Mouse (Mus musculus) central nervous system, embryonic 11.5 days (tissue): Measurements from ENCODE around the gene Ly6g6c. TPM values are rescaled to one million over a fixed set of nuclear protein-coding genes. Genes with fewer than 3 reads are reported as not detected.

Experiments used
- polyA plus RNA-seq: library from polyadenylated mRNA; depleted of rRNA; stranded (reverse); fragments of >200 nt; gene quantifications from 2 replicates; pipeline ENCODE4 v1.2.3, GENCODE M21; 2012; rRNA removed

Gene Ly6g6c
- polyA plus RNA-seq, result 0.19 and 0.28 TPM in 2 replicates

DNA sequence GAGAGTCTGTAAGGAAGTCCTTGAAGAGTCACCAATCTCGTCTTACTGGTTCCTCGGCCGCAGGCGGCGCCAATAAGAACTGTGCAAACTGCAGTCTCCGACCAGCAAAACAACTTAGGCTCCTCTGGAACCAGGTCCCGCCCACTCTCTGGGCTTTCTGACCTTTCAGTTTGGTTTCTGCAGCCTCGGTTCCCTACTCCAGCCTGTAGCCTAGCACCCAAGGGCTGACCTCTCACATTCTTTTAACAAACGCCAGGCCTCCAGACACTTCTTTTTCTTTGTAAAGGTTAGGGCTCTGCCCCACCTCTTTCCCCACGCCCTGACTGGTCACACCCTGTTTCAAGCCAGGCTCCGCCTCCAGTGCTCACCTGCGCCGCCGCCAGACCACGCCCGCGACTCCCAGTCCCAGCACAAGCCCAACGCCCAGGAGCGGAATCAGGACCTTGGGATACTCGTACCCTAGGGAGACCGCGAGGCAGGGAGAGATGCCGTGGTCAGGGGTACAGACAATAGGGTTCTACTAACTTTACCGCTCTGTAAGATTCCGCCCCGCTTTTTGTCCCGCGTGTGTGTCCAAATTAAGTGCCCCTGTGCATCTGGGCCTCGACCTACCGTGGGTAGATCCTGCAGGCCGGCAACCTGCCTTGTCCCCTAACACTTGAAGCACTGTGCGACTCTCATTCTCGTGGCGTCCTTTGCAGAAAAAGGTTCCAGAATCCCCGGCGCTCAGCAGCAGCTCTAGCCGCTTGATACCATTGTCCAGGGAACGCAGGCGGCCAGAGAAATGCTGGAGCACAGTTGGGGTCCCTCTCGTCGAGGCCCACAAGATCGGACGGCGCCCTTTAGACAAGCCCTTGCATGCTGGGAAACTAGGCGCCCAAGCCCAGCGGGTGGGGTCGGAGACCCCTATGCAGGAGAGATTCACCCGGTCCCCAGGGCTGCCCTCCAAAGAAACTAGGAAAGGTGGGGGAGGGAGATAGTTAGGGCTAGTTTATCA lies at the start of gene Ly6g6c:
Gene Ly6g6c, plus strand, starts transcription at position 438 of the 997 bp plus-strand sequence.

DNA sequence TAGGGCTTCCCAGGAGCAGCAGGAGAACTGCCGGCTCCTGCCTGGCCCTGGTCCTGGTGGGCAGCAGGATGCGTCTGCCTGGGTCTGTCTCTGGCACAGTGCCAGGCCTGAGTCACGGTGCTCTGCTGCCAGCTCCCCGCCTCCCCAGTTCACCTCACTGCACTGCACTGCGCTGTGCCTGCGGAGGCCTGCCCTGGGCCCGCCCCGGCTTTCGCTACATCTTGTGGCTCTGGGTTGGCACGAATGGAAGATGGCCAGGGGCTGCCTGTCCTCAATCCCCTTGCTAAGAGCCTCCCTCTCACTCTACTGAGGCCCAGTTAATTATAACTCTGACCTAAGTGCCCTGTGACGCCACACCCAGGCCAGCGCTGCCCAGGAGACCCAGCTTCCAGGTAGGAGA lies 48.8 kb upstream of the Ly6g6c start, which contains the start of gene Vwa7:
Gene Vwa7, plus strand, starts transcription at position 204 of the 400 bp plus-strand sequence.

DNA sequence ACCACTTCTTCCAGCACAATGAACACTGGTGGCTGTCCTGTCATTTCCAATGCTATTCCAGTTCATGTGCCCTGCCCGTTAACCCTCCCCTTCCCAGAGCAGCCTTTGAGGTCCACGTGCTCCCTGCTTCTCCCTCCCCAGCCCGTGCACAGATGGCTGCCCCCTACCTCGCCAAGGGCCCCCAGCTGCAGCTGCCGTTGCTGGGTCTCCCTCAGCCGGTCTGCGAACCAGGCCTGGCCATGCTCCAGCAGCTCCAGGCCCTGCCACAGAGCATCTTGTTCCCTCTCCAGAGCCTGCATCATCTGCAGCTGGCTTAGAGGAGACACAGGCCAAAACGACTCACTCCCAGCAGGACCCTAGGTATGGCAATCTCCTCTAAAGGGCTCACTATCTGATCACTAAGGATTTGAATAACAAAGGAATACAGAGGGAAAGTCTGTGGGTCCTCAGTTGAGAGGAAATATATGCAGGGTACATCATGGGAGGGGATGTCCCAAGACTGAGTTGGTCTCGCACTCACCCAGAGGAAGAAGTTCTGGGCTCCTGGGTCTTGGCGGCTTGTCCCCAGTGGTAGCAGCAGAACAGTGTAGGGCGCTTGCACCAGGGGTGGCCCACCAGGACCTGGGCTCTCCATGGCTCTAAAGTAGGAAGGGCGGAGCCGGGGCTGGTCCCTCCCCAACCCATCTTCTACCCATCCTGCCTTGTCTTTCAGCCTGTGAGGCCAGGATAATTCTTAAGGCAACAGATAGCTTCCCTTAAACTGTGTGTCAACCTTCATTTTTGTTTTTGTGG lies 37.7 kb upstream of the Ly6g6c start, which contains the start of gene Sapcd1:
Gene Sapcd1, minus strand, starts transcription at position 740 of the 792 bp plus-strand sequence.

DNA sequence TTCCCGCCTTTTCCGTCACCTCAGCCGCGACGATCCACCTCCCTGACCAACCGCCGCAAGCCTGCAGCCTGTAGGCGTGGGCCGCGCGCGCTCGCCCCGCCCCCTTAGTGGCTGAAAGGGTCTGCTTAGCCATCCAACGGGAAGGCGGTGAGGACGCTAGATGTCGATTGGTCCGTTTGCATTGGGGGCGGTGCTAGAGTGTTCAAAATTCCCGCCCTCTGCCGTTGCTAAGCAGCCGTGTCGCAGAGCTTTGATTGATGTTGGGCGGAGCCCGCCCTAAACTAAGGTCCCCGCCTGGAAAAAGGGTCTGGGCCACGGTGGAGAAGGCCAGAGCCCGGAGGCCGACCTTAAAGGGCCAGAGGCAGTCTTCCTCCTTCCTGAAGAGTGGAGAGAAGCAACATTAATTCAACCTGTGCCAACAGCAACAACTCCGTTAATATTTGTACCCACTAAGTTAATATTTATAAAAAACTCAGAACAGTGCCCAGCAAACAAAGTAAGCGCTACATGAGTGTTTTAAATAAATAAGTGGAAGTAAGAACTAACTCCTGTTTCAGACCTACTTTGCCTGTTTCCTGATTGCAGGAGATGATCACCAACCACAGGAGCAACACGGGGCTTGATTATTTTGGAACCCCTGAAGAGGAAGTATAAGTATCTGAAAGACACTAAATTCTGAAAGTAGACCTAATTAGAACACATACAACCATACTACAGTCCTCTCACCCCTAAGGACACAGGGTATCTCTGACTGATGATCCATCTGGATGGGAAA lies 18.3 kb upstream of the Ly6g6c start, which contains the start of gene Msh5:
Gene Msh5, minus strand, starts transcription at position 65 of the 775 bp plus-strand sequence.

DNA sequence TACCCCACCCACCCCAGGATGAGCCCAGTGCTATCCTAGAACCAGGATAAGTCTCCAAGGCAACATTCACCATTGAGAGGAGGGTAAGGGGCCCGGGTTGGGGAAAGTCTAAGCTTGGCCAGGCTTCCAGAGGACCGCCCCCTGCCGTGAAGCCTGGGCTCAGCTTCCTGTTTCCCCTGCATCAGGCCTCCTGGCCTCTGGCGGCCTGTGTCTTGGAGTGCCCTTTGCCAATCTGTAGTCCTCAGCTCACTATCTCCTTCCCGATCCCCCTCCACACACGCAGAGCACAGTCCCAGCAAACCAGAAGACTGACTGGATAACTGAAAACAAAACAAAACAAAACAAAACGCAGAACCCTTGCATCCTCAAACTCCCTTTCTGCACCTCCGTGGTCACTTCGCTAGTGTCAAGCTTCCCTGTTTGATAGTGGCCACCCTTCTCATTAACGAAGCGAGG lies 15.6 kb upstream of the Ly6g6c start, which contains the start of gene Clic1:
Gene Clic1, plus strand, starts transcription at position 406 of the 456 bp plus-strand sequence.

DNA sequence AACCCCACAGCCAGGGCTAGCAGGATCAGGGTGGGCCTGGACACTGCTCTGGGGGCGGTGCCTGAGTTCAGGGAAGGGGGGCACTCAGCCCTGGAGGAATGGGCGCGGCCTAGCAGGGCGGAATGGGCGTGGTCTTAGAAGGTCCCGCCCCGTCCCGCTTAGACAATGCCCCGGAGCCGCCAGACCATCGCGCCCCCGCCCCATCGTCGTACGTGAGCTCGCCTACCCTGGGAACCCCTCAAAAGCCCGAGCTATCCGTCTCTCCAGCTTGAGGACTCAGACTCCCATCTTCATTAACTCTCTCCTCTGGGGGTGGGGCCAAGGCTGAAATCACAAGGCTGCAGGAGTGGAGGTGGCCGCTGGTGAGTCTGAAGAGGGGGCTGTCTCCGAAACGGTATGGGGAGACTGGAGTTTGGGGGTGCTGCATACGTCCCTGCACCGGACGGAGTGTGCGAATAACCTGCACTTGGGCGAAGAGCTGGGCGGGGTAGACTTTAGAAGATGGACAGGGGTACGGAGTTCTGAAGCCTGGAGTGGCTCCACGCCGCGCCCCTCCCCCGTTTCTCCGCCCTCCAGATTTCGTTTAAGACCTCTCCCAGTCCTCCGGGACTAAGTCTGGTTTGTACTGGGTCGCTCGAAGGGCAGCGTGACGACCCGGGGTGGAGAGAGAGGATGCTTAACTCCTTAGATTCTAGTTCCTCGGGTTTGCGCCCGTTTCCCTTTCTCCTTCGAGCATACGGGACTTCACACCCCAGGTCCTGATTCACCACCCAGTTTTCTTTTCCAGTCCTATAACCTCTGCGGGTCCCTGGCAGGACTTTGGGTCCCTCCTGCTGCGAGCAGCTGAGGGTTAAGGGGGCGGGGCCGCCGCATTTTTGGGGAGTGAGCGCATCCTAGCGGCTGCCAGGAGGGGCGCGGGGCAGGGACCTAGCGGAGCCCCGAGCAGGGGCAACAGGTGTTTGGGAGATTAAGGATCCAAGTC lies 6.0 kb upstream of the Ly6g6c start, which contains the start of gene Ddah2:
Gene Ddah2, plus strand, starts transcription at position 125 of the 982 bp plus-strand sequence.

DNA sequence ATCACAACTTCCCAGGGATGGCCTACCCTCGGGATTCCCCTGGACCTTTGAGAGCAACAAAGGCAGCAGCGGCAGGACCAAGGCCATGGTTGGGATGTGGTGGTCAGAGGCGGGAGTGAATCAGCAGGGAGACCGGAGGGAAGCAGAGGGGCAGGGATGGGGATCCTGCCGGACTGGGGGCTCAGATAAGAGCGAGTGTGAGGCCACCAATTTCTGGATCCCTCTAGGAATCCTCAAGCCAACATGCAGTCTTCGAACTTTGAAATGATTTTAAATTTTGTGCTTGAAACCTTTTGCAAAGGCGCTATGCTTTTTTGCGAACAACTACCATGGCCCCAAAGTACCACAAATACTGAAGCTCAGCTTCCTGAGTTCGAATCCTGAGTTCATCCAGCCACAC lies 896 bp downstream of the Ly6g6c start, which contains the start of gene Mpig6b:
Gene Mpig6b, minus strand, starts transcription at position 101 of the 400 bp plus-strand sequence.

DNA sequence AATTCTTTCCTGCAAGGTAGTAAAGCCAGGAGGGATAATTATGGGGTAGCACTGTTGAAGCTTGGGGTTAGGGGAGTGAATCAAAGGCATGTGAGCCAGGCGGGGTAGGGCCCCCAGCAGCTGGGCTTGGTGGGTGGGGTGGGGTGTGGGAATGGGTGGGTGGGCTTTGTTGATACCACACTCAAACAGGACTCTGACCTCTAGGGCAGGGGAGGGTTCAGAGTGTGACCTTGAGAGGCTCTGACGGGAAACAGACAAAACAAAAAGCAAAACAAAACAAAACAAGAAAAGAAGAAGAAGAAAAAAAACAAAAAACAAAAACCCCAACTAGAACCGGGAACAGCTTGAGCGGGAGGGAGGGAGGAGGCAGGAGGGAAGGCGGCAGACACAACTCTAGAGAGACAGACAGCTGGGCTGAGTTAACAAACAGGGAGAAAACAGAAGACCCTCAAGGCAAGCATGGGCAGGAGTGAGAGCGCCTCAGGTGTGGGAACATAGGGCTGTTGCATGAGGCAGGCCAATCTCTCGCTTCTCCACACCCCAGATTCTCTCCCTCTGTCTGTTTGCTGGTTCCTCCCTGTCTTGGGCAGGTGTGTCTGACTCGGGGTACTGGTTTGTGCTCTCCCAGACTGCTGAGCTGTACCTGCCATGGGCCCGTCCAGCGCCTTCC lies 11.5 kb downstream of the Ly6g6c start, which contains the start of gene Ly6g6e:
Gene Ly6g6e, plus strand, starts transcription at position 396 of the 670 bp plus-strand sequence.

DNA sequence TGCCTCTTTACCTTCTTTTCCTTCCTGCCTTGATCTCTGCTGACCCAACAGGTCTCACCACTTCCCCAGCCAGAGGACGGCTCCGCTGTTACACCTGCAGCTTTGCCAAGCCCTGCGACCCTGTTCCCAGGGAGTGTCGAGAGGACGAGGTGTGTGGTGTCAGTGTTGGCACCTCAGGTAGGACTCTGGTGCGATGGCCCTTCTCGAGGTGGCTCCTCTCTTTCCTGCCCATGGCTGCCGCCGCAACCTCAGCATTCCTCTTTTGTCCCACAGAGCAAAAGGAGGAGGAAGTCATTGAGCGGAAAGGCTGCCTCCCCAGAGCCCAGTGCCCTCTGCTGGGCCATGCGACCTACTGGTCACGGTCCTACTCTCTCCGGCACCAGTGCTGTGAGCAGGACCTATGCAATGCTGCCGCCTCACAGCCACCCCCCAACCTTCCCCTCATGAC lies 12.6 kb downstream of the Ly6g6c start, which contains the start of gene Ly6g6d:
Gene Ly6g6d, minus strand, starts transcription at position 280 of the 448 bp plus-strand sequence.

DNA sequence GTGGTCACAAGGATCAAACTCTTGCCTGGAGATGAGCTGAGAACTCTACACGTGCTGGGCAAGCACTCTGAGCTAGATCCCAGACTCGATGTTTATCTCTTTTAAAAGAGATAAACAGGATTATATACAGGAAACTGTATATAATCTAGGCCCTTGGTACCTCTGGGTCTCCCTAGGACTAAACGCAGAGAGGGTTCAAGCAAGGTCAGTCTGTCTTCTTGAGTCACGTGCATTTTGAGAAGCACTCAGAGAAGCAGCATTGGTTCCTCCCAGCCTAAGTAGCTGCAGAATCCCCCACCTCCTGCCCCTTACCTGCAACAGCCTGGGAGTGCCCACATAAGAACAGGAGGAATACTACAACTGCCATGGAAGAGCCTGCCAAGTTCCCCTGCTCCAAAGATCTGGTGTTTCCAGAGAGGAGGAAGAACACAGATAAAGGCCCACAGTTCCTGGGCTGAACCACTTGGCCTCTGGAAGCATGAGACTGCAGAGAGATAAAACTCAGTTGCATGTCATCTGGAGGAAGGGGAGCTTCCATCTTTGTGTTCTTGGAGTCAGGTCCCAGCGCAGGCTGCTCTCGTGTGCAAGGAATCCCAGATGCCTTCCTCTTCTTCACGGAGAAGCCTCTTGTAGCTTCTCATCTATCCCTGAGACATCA lies 20.1 kb downstream of the Ly6g6c start, which contains the start of gene Ly6g6f:
Gene Ly6g6f, minus strand, starts transcription at position 403 of the 658 bp plus-strand sequence.

DNA sequence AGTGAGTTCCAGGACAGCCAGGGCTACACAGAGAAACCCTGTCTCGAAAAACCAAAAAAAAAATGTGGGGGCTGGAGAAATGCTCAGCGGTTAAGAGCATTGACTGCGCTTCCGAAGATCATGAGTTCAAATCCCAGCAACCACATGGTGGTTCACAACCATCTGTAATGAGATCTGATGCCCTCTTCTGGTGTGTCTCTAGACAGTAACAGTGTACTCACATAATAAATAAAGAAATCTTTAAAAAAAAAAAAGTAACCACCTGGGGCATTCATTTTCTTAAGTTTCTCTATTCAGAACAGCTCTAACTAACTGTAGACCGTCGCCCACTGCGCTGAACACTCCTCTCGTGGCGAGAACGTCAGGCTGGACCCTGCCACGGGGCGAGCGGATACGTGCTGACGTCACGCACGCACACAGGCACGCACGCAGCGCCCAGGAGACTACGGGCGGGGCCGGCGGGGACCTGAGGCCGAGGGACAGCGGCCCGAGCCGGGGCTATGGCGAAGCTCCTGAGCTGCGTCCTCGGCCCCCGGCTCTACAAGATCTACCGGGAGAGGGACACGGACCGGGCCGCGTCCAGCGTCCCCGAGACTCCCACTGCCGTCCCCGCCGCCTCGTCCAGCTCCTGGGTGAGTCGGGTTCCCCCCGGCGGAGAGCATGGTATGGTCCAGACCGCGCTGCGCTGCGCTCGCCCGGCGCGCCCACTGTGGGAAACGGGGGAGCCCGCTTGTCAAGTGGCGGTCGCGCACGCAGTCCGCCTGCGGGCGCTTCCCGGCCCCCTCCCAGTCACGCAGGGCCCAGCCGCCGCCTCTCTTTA lies 23.8 kb downstream of the Ly6g6c start, which contains the start of gene Abhd16a:
Gene Abhd16a, plus strand, starts transcription at position 439 of the 820 bp plus-strand sequence.

DNA sequence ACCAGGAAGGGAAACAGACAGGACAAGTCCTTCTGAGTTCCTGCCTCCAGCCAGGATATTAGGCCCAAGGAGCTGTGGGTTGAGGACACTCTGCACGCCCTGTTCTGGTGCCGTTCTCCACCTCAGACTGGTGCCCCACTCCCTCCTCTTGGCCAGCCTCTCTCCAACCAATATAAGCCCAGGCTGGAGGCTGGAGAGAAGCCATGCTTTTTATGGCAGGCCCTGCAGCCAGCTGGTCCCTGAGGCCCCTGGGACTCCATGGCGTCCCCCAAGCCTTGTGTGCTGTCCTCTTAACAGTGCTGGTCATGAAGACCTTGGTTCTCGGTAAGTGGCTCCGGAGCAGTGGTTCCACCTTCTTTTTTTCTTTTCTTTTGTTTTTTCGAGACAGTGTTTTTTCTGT lies 42.9 kb downstream of the Ly6g6c start, which contains the start of gene Ly6g5c:
Gene Ly6g5c, plus strand, starts transcription at position 183 of the 400 bp plus-strand sequence.

DNA sequence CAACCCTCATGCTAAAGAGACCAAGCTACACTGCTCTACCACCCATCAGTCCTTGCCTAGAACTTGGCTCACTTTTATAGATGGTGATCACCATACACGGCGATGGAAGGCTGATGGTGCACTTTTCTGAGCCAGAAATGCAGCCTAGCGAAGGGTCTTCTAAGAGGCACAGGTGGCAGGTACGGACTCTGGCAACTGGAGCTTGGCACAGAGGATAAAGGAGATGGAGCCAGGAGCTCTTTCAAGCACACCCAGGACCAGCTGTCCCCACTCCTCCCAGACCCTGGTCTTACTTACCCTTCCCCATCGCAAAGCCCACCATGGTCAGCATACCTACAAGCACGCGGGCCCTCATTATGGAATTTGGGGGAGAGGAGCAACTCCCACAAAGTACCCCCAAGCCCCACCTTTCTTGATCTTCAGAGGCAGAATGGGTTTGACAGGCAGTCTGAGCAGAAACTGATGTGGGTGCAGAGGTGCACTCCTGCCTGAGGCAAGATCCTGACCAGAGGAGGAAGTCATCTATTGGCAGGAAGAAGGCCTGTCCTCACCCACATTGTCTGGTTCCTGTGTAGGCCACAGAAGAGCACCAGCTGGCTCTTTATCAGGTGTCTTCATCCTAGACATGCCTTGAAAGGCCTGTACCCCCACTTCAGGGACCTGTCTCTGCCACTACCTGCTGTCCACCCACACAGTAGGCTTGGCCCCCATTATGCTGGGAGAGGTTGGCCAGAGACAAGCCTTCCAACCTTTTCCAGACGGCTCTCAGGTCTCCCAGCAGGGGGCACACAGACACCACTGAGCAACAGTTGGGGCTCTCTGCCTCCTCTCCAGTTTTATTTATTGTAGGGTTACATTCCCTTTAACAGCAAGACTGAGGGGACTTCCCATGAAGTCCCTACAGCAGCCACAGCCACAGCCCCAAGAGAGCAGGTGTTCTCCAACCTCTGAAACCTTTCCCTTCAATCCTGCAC lies 50.1 kb downstream of the Ly6g6c start, which contains the start of gene Ly6g5b:
Gene Ly6g5b, minus strand, starts transcription at position 383 of the 974 bp plus-strand sequence.

